Mouse (Mus musculus) embryonic facial prominence, embryonic 10.5 days (tissue): ENCODE results near the gene Erv3. TPM values are rescaled to one million over a fixed set of nuclear protein-coding genes. Genes with fewer than 3 reads are reported as not detected.

Experiments
- DNase-seq: peaks from one replicate; pipeline ENCODE4 v3.0.0-alpha.2; 2017; ENCODE audit warnings: low spot score
- H3K27ac ChIP-seq: fragments of 300-500 bp; sonication (generic); replicated peaks from 2 replicates; pipeline ENCODE4 v1.5.1; 2016; ENCODE audit warnings: mild to moderate bottlenecking
- H3K27me3 ChIP-seq: fragments of 300-500 bp; sonication (generic); replicated peaks from 2 replicates; pipeline ENCODE4 v1.6.1; 2016; ENCODE audit warnings: low read depth, mild to moderate bottlenecking; ENCODE audit not compliant: poor library complexity, severe bottlenecking
- H3K36me3 ChIP-seq: fragments of 300-500 bp; sonication (generic); replicated peaks from 2 replicates; pipeline ENCODE4 v1.6.1; 2016; ENCODE audit warnings: mild to moderate bottlenecking, moderate library complexity
- H3K4me1 ChIP-seq: fragments of 300-500 bp; sonication (generic); 2 replicates; pipeline ENCODE4 v1.6.1; 2016
- H3K4me3 ChIP-seq: fragments of 300-500 bp; sonication (generic); 2 replicates; pipeline ENCODE4 v1.5.1; 2016; ENCODE audit warnings: mild to moderate bottlenecking, moderate library complexity
- H3K9me3 ChIP-seq: fragments of 300-500 bp; sonication (generic); 2 replicates; pipeline ENCODE4 v1.6.1; 2016; ENCODE audit warnings: mild to moderate bottlenecking
- WGBS: fragments of 180-500 bp; shearing (Covaris S2); methylation state at CpG from one replicate; pipeline ENCODE4 v1.1.7; 2016; 5-methylcytosine and 5-hydroxymethylcytosine counted together
- polyA plus RNA-seq: library from polyadenylated mRNA; unstranded; fragments of >200 nt; fragmentation: Nextera tagmentation; extraction: Ambion mirVana; gene quantifications from 2 replicates; pipeline ENCODE4 v1.2.1, GENCODE M21; 2016

Gene Erv3
- not detected in 2 replicates for polyA plus RNA-seq

GRCm38 (mm10) chr2:131859721-131860120 is at the start of gene Erv3:
Erv3 (minus strand) TSS chr2:131859747.
- Histone ChIP-seq H3K9me3 (no peaks in the 10 kb centered on the region), H3K27ac (no peak within 1 kb of the TSS), H3K27me3 (no peaks in the 10 kb centered on the region), H3K4me1 (peaks cover 21% of the 10 kb centered on the region), H3K4me3 (no peak within 1 kb of the TSS), H3K36me3 (no peaks in the 10 kb centered on the region)
- no peak for DNase-seq
- WGBS, result 92% methylated on average over 5 of the region's 5 CpGs

- no peaks in the 10 kb centered on the region for H3K9me3 ChIP-seq
- H3K27ac ChIP-seq, result no peak overlapping the region
- no peak for DNase-seq
- peaks cover 24% of the 10 kb centered on the region for H3K27me3 ChIP-seq
- no peak overlapping the region for H3K4me3 ChIP-seq
- 76% methylated on average over 1 of the region's 1 CpGs for WGBS
- peaks cover 19% of the 10 kb centered on the region for H3K4me1 ChIP-seq
- no peaks in the 10 kb centered on the region for H3K36me3 ChIP-seq
These were observed 49.4 kb upstream of the Erv3 start for GRCm38 (mm10) chr2:131908906-131909305.

GRCm38 (mm10) chr2:131908351-131908861 is 48.9 kb upstream of the Erv3 start:
- WGBS, result 81% methylated on average over 7 of the region's 7 CpGs
- H3K36me3 ChIP-seq, result no peaks in the 10 kb centered on the region
- H3K27me3 ChIP-seq, result peaks cover 24% of the 10 kb centered on the region
- H3K4me3 ChIP-seq, result no peak overlapping the region
- peaks cover 19% of the 10 kb centered on the region for H3K4me1 ChIP-seq
- H3K9me3 ChIP-seq, result no peaks in the 10 kb centered on the region
- no peak for DNase-seq
- no peak overlapping the region for H3K27ac ChIP-seq

DNA sequence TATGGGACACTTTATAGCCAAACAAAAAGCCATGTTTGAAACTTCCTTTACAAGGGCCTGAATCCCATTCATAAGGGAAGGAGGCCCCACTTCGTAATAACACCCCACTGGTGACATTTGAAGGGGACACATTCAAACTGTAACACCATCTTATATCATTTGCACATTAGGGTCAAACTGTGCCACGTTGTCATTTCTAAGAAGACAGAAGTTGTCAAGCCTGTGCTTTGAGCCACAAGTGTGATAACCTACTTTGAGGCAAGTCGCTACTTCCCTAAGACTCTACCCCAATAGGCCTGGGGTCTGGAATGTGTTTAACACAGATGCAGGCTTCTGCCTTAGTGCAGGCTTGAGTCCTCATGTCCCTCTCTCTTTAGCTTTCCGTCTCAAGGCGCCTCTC is 47.8 kb upstream of the Erv3 start:
- H3K36me3 ChIP-seq, result no peaks in the 10 kb centered on the region
- H3K9me3 ChIP-seq, result no peaks in the 10 kb centered on the region
- no peak overlapping the region for H3K4me3 ChIP-seq
- no peak overlapping the region for H3K27ac ChIP-seq
- peaks cover 23% of the 10 kb centered on the region for H3K4me1 ChIP-seq
- no peak for DNase-seq
- peaks cover 24% of the 10 kb centered on the region for H3K27me3 ChIP-seq
- 81% methylated on average over 5 of the region's 5 CpGs for WGBS

DNA sequence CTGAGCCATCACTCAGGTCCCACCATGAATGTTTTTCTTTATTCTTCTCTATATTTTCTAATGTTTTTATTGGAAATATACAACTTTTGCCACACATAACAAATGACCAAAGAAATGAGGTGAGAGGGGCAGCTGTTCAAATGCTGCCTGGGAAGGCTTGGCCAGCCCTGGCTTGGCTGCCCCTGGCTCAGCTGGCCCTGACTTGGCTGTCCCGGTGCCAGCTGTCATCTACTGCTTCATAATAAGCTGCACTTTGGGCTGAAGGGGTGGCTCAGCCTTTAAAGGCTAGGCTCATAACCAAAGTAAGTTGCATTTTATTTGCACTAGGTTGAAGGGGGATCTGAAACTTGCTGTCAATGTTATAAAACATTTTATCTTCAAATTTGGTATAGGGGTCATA is 47.3 kb upstream of the Erv3 start:
- WGBS, result 74% methylated on average over 1 of the region's 1 CpGs
- Histone ChIP-seq H3K27ac (no peak overlapping the region), H3K27me3 (peaks cover 24% of the 10 kb centered on the region), H3K4me1 (peaks cover 23% of the 10 kb centered on the region), H3K4me3 (no peak overlapping the region), H3K36me3 (no peaks in the 10 kb centered on the region), H3K9me3 (no peaks in the 10 kb centered on the region)
- no peak for DNase-seq

GRCm38 (mm10) chr2:131906266-131906665 is 46.7 kb upstream of the Erv3 start:
- no peak overlapping the region for H3K4me3 ChIP-seq
- no peak for DNase-seq
- peaks cover 20% of the 10 kb centered on the region for H3K27me3 ChIP-seq
- H3K9me3 ChIP-seq, result no peaks in the 10 kb centered on the region
- H3K4me1 ChIP-seq, result peaks cover 18% of the 10 kb centered on the region
- H3K36me3 ChIP-seq, result no peaks in the 10 kb centered on the region
- WGBS, result 92% methylated on average over 3 of the region's 3 CpGs
- no peak overlapping the region for H3K27ac ChIP-seq

- Histone ChIP-seq H3K36me3 (no peaks in the 10 kb centered on the region), H3K4me1 (peaks cover 13% of the 10 kb centered on the region), H3K27ac (no peak overlapping the region), H3K9me3 (no peaks in the 10 kb centered on the region), H3K4me3 (no peak overlapping the region), H3K27me3 (peaks cover 15% of the 10 kb centered on the region)
- DNase-seq, result no peak
- WGBS, result 82% methylated on average over 6 of the region's 6 CpGs
These were observed 46.2 kb upstream of the Erv3 start for GRCm38 (mm10) chr2:131905776-131906175.

DNA sequence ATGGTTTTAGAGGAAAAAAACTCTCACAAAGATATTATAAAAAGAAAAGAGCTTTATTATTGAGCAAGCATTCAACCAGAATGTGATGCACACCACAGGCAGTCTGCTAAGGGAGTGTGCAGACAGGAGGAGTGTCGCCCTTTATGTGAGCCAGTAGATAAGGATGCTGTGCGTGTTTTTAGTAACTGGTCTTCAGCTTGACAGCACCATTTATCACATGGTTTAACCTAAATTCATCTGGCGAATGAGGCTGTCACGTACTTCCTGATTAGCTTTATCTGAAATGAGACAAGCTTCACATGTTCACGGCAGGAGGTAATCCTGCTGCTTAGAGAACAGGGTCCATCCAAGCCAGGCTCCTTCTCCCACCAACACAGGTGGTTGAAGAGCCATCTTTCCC is 45.5 kb upstream of the Erv3 start:
- 75% methylated on average over 5 of the region's 5 CpGs for WGBS
- peaks cover 13% of the 10 kb centered on the region for H3K27me3 ChIP-seq
- H3K36me3 ChIP-seq, result no peaks in the 10 kb centered on the region
- no peak overlapping the region for H3K27ac ChIP-seq
- H3K4me3 ChIP-seq, result no peak overlapping the region
- no peaks in the 10 kb centered on the region for H3K9me3 ChIP-seq
- H3K4me1 ChIP-seq, result peaks cover 6% of the 10 kb centered on the region; the same call in 1 of the 2 replicates
- DNase-seq, result no peak

DNA sequence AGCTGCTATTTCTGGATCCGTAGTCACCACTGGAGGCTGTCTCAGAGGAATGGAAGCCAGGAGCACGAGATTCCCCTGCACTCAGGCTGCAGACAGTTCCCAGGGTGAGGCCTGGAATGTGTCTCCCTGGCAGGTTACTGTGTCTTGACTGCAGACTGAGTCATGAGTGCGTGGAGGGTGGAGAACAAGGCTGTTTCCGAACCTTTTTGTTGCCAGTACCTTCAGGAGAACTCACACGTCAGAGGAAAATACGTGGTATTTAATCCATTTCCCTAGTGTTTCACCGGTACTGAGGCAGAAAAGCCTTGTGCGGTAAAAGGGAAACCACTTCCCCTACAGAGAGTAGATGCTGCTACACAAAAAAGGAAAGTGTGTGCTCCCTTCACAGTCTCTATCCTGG is 43.3 kb upstream of the Erv3 start:
- H3K4me3 ChIP-seq, result no peak overlapping the region
- 0 out of 2 replicates have a peak, but pooled peaks cover 4% of the 10 kb centered on the region for H3K4me1 ChIP-seq
- WGBS, result 57% methylated on average over 8 of the region's 8 CpGs
- no peak overlapping the region for H3K27ac ChIP-seq
- H3K27me3 ChIP-seq, result 0 out of 2 replicates have a peak, but pooled peaks cover under 1% of the 10 kb centered on the region
- no peaks in the 10 kb centered on the region for H3K36me3 ChIP-seq
- peak; percentile 21 for DNase-seq
- no peaks in the 10 kb centered on the region for H3K9me3 ChIP-seq

DNA sequence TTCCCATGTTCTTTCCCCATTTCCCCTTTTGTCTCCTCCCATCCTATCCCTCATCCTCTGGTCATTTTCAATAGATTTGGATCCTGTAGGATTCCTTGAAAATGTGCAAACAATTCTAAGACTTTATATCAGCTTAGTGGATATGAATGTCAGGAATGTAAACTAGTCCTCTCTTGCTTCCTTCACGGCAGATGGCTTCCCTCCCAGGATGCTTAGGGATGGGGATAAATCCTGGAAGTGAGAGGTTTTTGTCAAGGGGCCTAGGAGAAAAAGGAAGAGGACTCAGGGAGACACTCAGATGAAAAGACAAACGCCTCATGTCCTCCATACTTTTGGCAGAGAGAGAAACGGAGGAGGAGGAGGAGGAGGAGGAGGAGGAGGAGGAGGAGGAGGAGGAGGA is 42.9 kb upstream of the Erv3 start:
- DNase-seq, result no peak
- 59% methylated on average over 2 of the region's 3 CpGs for WGBS
- no peak overlapping the region for H3K4me3 ChIP-seq

GRCm38 (mm10) chr2:131897336-131898109 is 38.0 kb upstream of the Erv3 start:
- Histone ChIP-seq H3K9me3 (no peaks in the 10 kb centered on the region), H3K4me3 (no peak overlapping the region), H3K36me3 (no peaks in the 10 kb centered on the region), H3K4me1 (peaks cover 4% of the 10 kb centered on the region), H3K27ac (no peak overlapping the region), H3K27me3 (no peaks in the 10 kb centered on the region)
- no peak for DNase-seq
- 91% methylated on average over 12 of the region's 12 CpGs for WGBS

More for the DNA sequence above, 42.9 kb upstream of the Erv3 start:
- Histone ChIP-seq H3K27ac (no peak overlapping the region), H3K27me3 (no peaks in the 10 kb centered on the region), H3K36me3 (no peaks in the 10 kb centered on the region), H3K9me3 (no peaks in the 10 kb centered on the region), H3K4me1 (0 out of 2 replicates have a peak, but pooled peaks cover 4% of the 10 kb centered on the region)

- no peak overlapping the region for H3K27ac ChIP-seq
- peaks cover 14% of the 10 kb centered on the region for H3K4me1 ChIP-seq
- 88% methylated on average over 4 of the region's 4 CpGs for whole genome bisulfite sequencing
- no peak for DNase-seq
- H3K36me3 ChIP-seq, result no peaks in the 10 kb centered on the region
- no peaks in the 10 kb centered on the region for H3K9me3 ChIP-seq
- H3K4me3 ChIP-seq, result no peak overlapping the region
- no peaks in the 10 kb centered on the region for H3K27me3 ChIP-seq
These were observed 36.5 kb upstream of the Erv3 start for GRCm38 (mm10) chr2:131896011-131896410.

DNA sequence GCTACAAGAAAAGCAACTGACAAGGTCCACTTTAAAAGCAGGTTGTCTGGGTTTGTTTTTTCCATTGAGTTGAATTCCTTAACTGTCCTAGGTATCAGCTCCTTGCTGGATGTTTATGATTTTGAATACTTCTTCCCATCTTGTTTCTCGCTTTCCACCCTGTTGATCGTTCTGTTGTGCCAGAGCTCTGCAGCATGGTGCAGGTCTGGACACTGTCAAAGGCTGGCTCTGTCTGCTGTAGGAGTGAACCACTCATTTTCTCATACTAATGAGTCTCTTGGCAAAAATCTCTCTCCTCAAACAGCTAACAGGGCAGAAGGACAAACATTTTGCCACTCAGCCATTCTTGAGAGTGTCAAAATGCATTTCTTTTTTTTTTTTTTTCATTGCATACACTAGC is 35.6 kb upstream of the Erv3 start:
- H3K9me3 ChIP-seq, result no peaks in the 10 kb centered on the region
- DNase-seq, result no peak
- no peaks in the 10 kb centered on the region for H3K27me3 ChIP-seq

More for the DNA sequence above, 35.6 kb upstream of the Erv3 start:
- no peak overlapping the region for H3K4me3 ChIP-seq
- 86% methylated on average over 2 of the region's 2 CpGs for WGBS
- peaks cover 20% of the 10 kb centered on the region for H3K4me1 ChIP-seq
- H3K27ac ChIP-seq, result no peak overlapping the region
- H3K36me3 ChIP-seq, result no peaks in the 10 kb centered on the region
